Comparison of ENCODE assay signal across 16 mouse cellular contexts in the genomic region with DNA sequence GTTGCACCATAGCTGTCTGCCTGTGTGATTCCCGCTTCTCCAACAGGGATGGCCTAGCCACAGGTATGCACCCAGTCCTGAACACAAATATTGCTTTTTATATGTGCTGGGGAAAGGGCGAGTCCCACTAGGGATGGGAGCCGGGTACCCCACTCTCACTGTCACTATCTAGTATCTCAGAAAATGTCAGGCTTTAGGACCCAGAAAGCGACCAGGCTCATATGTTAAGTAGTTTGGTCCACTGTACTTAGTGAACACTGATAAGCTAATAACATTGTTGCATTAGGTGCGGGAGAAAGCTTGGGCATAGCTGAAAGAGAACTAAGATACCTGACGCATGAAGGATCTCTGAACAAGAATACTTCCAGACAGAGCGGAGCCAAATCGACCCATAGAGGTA.
DNase-seq lines count a peak whose midpoint lies in the region; ATAC-seq and TF ChIP-seq lines count a peak whose summit lies in the region.
"Had no signal": no experiment of that assay in that cellular context is flagged by ENCODE, and none has a peak within 500 bp of the region (broad histone marks: within the 10 kb centered on the region; RNA-seq: fewer than 3 reads in every experiment).

No protein-coding gene starts in this region.

- no peak overlapping the region for H3K27ac ChIP-seq in heart, embryonic 12.5 days (ENCODE audit: poor library complexity, severe bottlenecking)
- no peak overlapping the region for H3K27ac ChIP-seq in stomach, embryonic 15.5 days
- no peak overlapping the region for H3K27ac ChIP-seq in stomach, postnatal 0 days (replicated peaks)
- no peak overlapping the region for H3K27ac ChIP-seq in liver, adult 2 months (replicated peaks; ENCODE audit: insufficient read depth, low read depth, low read length)
- H3K27ac ChIP-seq: embryonic facial prominence, embryonic 13.5 days had no signal

- H3K9me3 ChIP-seq in heart, embryonic 12.5 days (replicated peaks), result peaks cover 4% of the 10 kb centered on the region; the same call in 1 of the 2 replicates
- no peaks in the 10 kb centered on the region for H3K9me3 ChIP-seq in stomach, embryonic 15.5 days
- no peaks in the 10 kb centered on the region for H3K9me3 ChIP-seq in stomach, postnatal 0 days (ENCODE audit: control insufficient read depth, low read length)
- H3K9me3 ChIP-seq: embryonic facial prominence, embryonic 13.5 days had no signal

- ATAC-seq in heart, embryonic 12.5 days (ENCODE audit: insufficient number of reproducible peaks, low FRiP score), result no peak
- ATAC-seq in stomach, embryonic 15.5 days (ENCODE audit: insufficient read depth, low FRiP score, low read depth), result 0 out of 2 replicates have a peak, but pooled peaks have one; percentile 38
- no peak for ATAC-seq in stomach, postnatal 0 days (ENCODE audit: low FRiP score, low TSS enrichment)
- no peak for ATAC-seq in monocyte, adult 5-6 weeks (replicated peaks; ENCODE audit: insufficient number of reproducible peaks, low FRiP score, low TSS enrichment, poor library complexity, severe bottlenecking)
- ATAC-seq: forebrain, embryonic 14.5 days had no signal

- TF ChIP-seq POLR2A in liver, adult 2 months (IDR thresholded peaks at IDR 0.05; ENCODE audit: extremely low read depth, insufficient read depth, low read length), result no peak

- TF ChIP-seq CTCF in stomach, postnatal 0 days (IDR thresholded peaks at IDR 0.05; ENCODE audit: low read depth), result no peak
- TF ChIP-seq CTCF in liver, adult 2 months (IDR thresholded peaks at IDR 0.05; ENCODE audit: low read depth, low read length), result no peak

- TF ChIP-seq EP300 in stomach, postnatal 0 days (optimal IDR thresholded peaks at IDR 0.05), result no peak

- H3K9ac ChIP-seq in heart, embryonic 12.5 days, result no peak overlapping the region
- no peak overlapping the region for H3K9ac ChIP-seq in stomach, embryonic 15.5 days
- no peak overlapping the region for H3K9ac ChIP-seq in stomach, postnatal 0 days (ENCODE audit: low read length)
- peak overlapping the region; percentile 11; the same call in 1 of the 2 replicates for H3K9ac ChIP-seq in liver, adult 2 months (ENCODE audit: low read depth, low read length)
- H3K9ac ChIP-seq: embryonic facial prominence, embryonic 13.5 days; lung, embryonic 14.5 days had no signal

- H3K4me1 ChIP-seq in heart, embryonic 12.5 days (replicated peaks), result peaks cover 43% of the 10 kb centered on the region
- 0 out of 2 replicates have a peak, but pooled peaks cover 5% of the 10 kb centered on the region for H3K4me1 ChIP-seq in stomach, embryonic 15.5 days
- no peaks in the 10 kb centered on the region for H3K4me1 ChIP-seq in stomach, postnatal 0 days (replicated peaks; ENCODE audit: control insufficient read depth, insufficient read depth)
- H3K4me1 ChIP-seq in liver, adult 2 months (ENCODE audit: control insufficient read depth, insufficient read depth, low read length), result 0 out of 2 replicates have a peak, but pooled peaks cover 2% of the 10 kb centered on the region
- H3K4me1 ChIP-seq: embryonic facial prominence, embryonic 13.5 days had no signal

- DNase-seq in heart, postnatal 10 days, result no peak
- DNase-seq in stomach, postnatal 0 days (ENCODE audit: low spot score), result no peak
- no peak for DNase-seq in liver, adult 2 months (ENCODE audit: extremely low read depth, low read depth, low spot score)
- DNase-seq in spleen, postnatal 10 days (ENCODE audit: low spot score in 2 of 2), result peak; percentile 48 to 62
- DNase-seq in layer of hippocampus, postnatal 36 days, result no peak
- DNase-seq: adrenal gland, postnatal 25 days; gastrocnemius, postnatal 25 days; kidney, postnatal 10 days; layer of hippocampus, adult 9-11 months had no signal

- intact Hi-C loops in heart, postnatal 10 days (cut with DNase I), result loop anchor here (10.0 kb wide), 3 partner anchors 287 to 1237 kb away; no protein-coding TSS in a partner anchor

- no peaks in the 10 kb centered on the region for H3K36me3 ChIP-seq in heart, embryonic 12.5 days
- no peaks in the 10 kb centered on the region for H3K36me3 ChIP-seq in stomach, embryonic 15.5 days
- H3K36me3 ChIP-seq in stomach, postnatal 0 days (ENCODE audit: control insufficient read depth, insufficient read depth, low read length), result no peaks in the 10 kb centered on the region
- H3K36me3 ChIP-seq in liver, adult 2 months (ENCODE audit: control insufficient read depth, insufficient read depth, low read length), result no peaks in the 10 kb centered on the region
- H3K36me3 ChIP-seq: embryonic facial prominence, embryonic 13.5 days had no signal

- H3K79me2 ChIP-seq in liver, adult 2 months (ENCODE audit: control insufficient read depth, insufficient read depth, low read length), result no peaks in the 10 kb centered on the region

- H3K4me3 ChIP-seq in heart, embryonic 12.5 days, result no peak overlapping the region
- no peak overlapping the region for H3K4me3 ChIP-seq in stomach, embryonic 15.5 days (replicated peaks)
- no peak overlapping the region for H3K4me3 ChIP-seq in stomach, postnatal 0 days (ENCODE audit: low read depth, low read length)
- peak overlapping the region; percentile 2; the same call in 1 of the 2 replicates for H3K4me3 ChIP-seq in liver, adult 2 months (ENCODE audit: insufficient read depth, low read depth, low read length)
- H3K4me3 ChIP-seq: embryonic facial prominence, embryonic 13.5 days; myocyte had no signal

- no peaks in the 10 kb centered on the region for H3K27me3 ChIP-seq in heart, embryonic 12.5 days (replicated peaks)
- no peaks in the 10 kb centered on the region for H3K27me3 ChIP-seq in stomach, embryonic 15.5 days (replicated peaks)
- H3K27me3 ChIP-seq in stomach, postnatal 0 days (ENCODE audit: control insufficient read depth, insufficient read depth, low read length), result no peaks in the 10 kb centered on the region
- no peaks in the 10 kb centered on the region for H3K27me3 ChIP-seq in liver, adult 2 months (ENCODE audit: control insufficient read depth, insufficient read depth, low read length)
- H3K27me3 ChIP-seq: embryonic facial prominence, embryonic 13.5 days had no signal

- WGBS in heart, embryonic 12.5 days, result 49% methylated on average over 8 of the region's 8 CpGs
- WGBS in stomach, embryonic 15.5 days, result 62% methylated on average over 8 of the region's 8 CpGs
- 67% methylated on average over 8 of the region's 8 CpGs for WGBS in stomach, postnatal 0 days
- 85% methylated on average over 8 of the region's 8 CpGs for WGBS in liver, adult 2 months

- H3K4me2 ChIP-seq in heart, embryonic 12.5 days, result 0 out of 2 replicates have a peak overlapping the region, but pooled peaks have one; percentile 17
- no peak overlapping the region for H3K4me2 ChIP-seq in stomach, embryonic 15.5 days
- no peak overlapping the region for H3K4me2 ChIP-seq in stomach, postnatal 0 days (replicated peaks; ENCODE audit: low read depth)
- H3K4me2 ChIP-seq: embryonic facial prominence, embryonic 13.5 days; lung, embryonic 14.5 days had no signal

Comparison
In these comparisons a context has a peak if more than half of its experiments do, and no peak if none do; other contexts are left out.
1. DNase-seq: peak in spleen, postnatal 10 days (2 of 2); none in heart, postnatal 10 days (0 of 2), stomach, postnatal 0 days (single experiment), liver, adult 2 months (single experiment) and layer of hippocampus, postnatal 36 days (0 of 2).